Mouse (Mus musculus) left cerebral cortex, adult 11 months (tissue): ENCODE measurements around the gene Cdc27.
A peak's percentile ranks its signal among the peaks of the same experiment; 100 is the strongest.

Source experiments
- DNase-seq: peaks from one replicate; pipeline ENCODE4 v3.0.0; 2022; ENCODE audit warnings: low spot score

The Cdc27 gene

GRCm38 (mm10) chr11:104479505-104479904 is 70.9 kb downstream of the Cdc27 start:
- no peak for DNase-seq

GRCm38 (mm10) chr11:104469371-104469835 is 81.0 kb downstream of the Cdc27 start:
- DNase-seq = peak; percentile 78

GRCm38 (mm10) chr11:104468751-104469268 is 81.6 kb downstream of the Cdc27 start, which contains the start of gene Kansl1:
Gene Kansl1 (minus strand): TSS chr11:104468861.
- DNase-seq = no peak

- no peak for DNase-seq
Observed at GRCm38 (mm10) chr11:104467698-104468097, 82.7 kb downstream of the Cdc27 start.

GRCm38 (mm10) chr11:104461551-104461950 is 88.9 kb downstream of the Cdc27 start:
- peak; percentile 58 for DNase-seq

- no peak for DNase-seq
Observed at GRCm38 (mm10) chr11:104459671-104460070, 90.7 kb downstream of the Cdc27 start.

- no peak for DNase-seq
Observed at GRCm38 (mm10) chr11:104458507-104458906, 91.9 kb downstream of the Cdc27 start.
